Mouse (Mus musculus): ENCODE measurements around the gene Chrnb2.

- TF ChIP-seq CTCF (IDR thresholded peaks at IDR 0.05; ENCODE audit: extremely low read depth, insufficient read length, insufficient replicate concordance, low read depth, low read length): no peak
- TF ChIP-seq POLR2A (IDR thresholded peaks at IDR 0.05; ENCODE audit: low read depth, low read length): no peak
Measured at GRCm38 (mm10) chr3:89788680-89789352, 24.4 kb upstream of the Chrnb2 start.

Measured in small intestine, adult 2 months (tissue).